Mouse (Mus musculus) MEL (cell line): ENCODE measurements around the gene Tnnt2. TPM values are rescaled to one million over a fixed set of nuclear protein-coding genes. Genes with fewer than 3 reads are reported as not detected.
A peak's percentile ranks its signal among the peaks of the same experiment; 100 is the strongest.

Source experiments
- DNase-seq: peaks from one replicate; pipeline ENCODE4 v3.0.0; 2011; ENCODE audit warnings: low read depth, low spot score
- H3K27ac ChIP-seq: 2 replicates; pipeline ENCODE4 v1.5.1; 2012; ENCODE audit warnings: low read depth, mild to moderate bottlenecking, control low read depth, low read length, moderate library complexity; ENCODE audit not compliant: control insufficient read depth
- H3K27me3 ChIP-seq, 2 experiments: fragments of 150-350 bp in 1 of 2; sonication (generic) in 1 of 2; 2 replicates each; pipeline ENCODE4 v1.6.1; 2012; ENCODE audit warnings: low read length in 2 of 2, mild to moderate bottlenecking in 2 of 2, improper control_type of control experiment in 1 of 2, moderate library complexity in 1 of 2; ENCODE audit not compliant: insufficient read depth in 2 of 2, control insufficient read depth in 1 of 2
- H3K36me3 ChIP-seq, 2 experiments: 2 replicates each; pipeline ENCODE4 v1.6.1; 2012 to 2014; ENCODE audit warnings: low read length in 2 of 2, improper control_type of control experiment in 1 of 2, inconsistent platforms in 1 of 2, mild to moderate bottlenecking in 1 of 2; ENCODE audit not compliant: insufficient read depth in 2 of 2, control insufficient read depth in 1 of 2
- H3K4me1 ChIP-seq, 2 experiments: fragments of 150-350 bp in 1 of 2; sonication (generic) in 1 of 2; 2 replicates each; pipeline ENCODE4 v1.6.1; 2012; ENCODE audit warnings: low read length in 2 of 2, improper control_type of control experiment in 1 of 2, mild to moderate bottlenecking in 1 of 2; ENCODE audit not compliant: insufficient read depth in 2 of 2, control insufficient read depth in 1 of 2
- H3K4me3 ChIP-seq, 2 experiments: fragments of 150-350 bp in 1 of 2; sonication (generic) in 1 of 2; 2 replicates each; pipeline ENCODE4 v1.5.1; 2012; ENCODE audit warnings: low read depth in 2 of 2, low read length in 2 of 2, mild to moderate bottlenecking in 2 of 2, moderate library complexity in 2 of 2, control low read depth in 1 of 2, improper control_type of control experiment in 1 of 2; ENCODE audit not compliant: control insufficient read depth in 1 of 2, insufficient read depth in 1 of 2
- H3K79me2 ChIP-seq: 2 replicates; pipeline ENCODE4 v1.6.1; 2012; ENCODE audit warnings: mild to moderate bottlenecking, low read length, moderate library complexity; ENCODE audit not compliant: control insufficient read depth, poor library complexity, insufficient read depth
- H3K9ac ChIP-seq: 2 replicates; pipeline ENCODE4 v1.6.1; 2012; ENCODE audit warnings: low read depth, mild to moderate bottlenecking, control low read depth, low read length, moderate library complexity; ENCODE audit not compliant: control insufficient read depth, poor library complexity, severe bottlenecking
- H3K9me3 ChIP-seq: fragments of 150-350 bp; sonication (generic); replicated peaks from 2 replicates; pipeline ENCODE4 v1.6.1; 2012; ENCODE audit warnings: mild to moderate bottlenecking, low read length, improper control_type of control experiment, moderate library complexity; ENCODE audit not compliant: insufficient read depth
- CTCF ChIP-seq, 3 experiments: IDR thresholded peaks in 2 of 3; conservative IDR thresholded peaks in 1 of 3; 2 replicates each; pipeline ENCODE4 v1.5.1; 2011 to 2012; ENCODE audit warnings: low read length in 3 of 3, low read depth in 2 of 3, mild to moderate bottlenecking in 2 of 3, improper control_type of control experiment in 1 of 3, inconsistent platforms in 1 of 3, mixed read lengths in 1 of 3, moderate library complexity in 1 of 3; ENCODE audit not compliant: control insufficient read depth in 1 of 3, insufficient read depth in 1 of 3, poor library complexity in 1 of 3, severe bottlenecking in 1 of 3
- ELF1 ChIP-seq: IDR thresholded peaks from 2 replicates; pipeline ENCODE4 v1.6.1; 2014; ENCODE audit warnings: low read depth, mild to moderate bottlenecking, inconsistent platforms, low read length, improper control_type of control experiment, moderate library complexity
- ETS1 ChIP-seq: IDR thresholded peaks from 2 replicates; pipeline ENCODE4 v1.6.1; 2012; ENCODE audit warnings: low read depth, mild to moderate bottlenecking, inconsistent platforms, low read length, improper control_type of control experiment, moderate library complexity
- GATA1 ChIP-seq: IDR thresholded peaks from 2 replicates; pipeline ENCODE4 v1.6.1; 2011; ENCODE audit warnings: low read depth, low read length, improper control_type of control experiment
- HCFC1 ChIP-seq: IDR thresholded peaks from 2 replicates; pipeline ENCODE4 v1.6.1; 2012; ENCODE audit warnings: low read depth, mild to moderate bottlenecking, inconsistent platforms, low read length, improper control_type of control experiment, moderate library complexity
- JUND ChIP-seq: IDR thresholded peaks from 2 replicates; pipeline ENCODE4 v1.6.1; 2011; ENCODE audit warnings: low read depth, mild to moderate bottlenecking, improper control_type of control experiment, low read length
- KAT2A ChIP-seq: conservative IDR thresholded peaks from 2 replicates; pipeline ENCODE4 v1.6.1; 2012; ENCODE audit warnings: low read depth, low read length, improper control_type of control experiment, inconsistent platforms
- MAFK ChIP-seq: IDR thresholded peaks from 2 replicates; pipeline ENCODE4 v1.6.1; 2011; ENCODE audit warnings: low read depth, mild to moderate bottlenecking, low read length, improper control_type of control experiment, borderline replicate concordance
- MAX ChIP-seq: IDR thresholded peaks from 2 replicates; pipeline ENCODE4 v1.6.1; 2011; ENCODE audit warnings: low read length, improper control_type of control experiment
- MEF2A ChIP-seq: IDR thresholded peaks from 2 replicates; pipeline ENCODE4 v1.6.1; 2014; ENCODE audit warnings: low read depth, mild to moderate bottlenecking, inconsistent platforms, low read length, improper control_type of control experiment; ENCODE audit not compliant: poor library complexity, insufficient replicate concordance, severe bottlenecking; ENCODE audit errors: extremely low read depth
- MYB ChIP-seq: IDR thresholded peaks from 2 replicates; pipeline ENCODE4 v1.6.1; 2011; ENCODE audit warnings: mild to moderate bottlenecking, low read depth, low read length, improper control_type of control experiment
- POLR2A ChIP-seq, 2 experiments: IDR thresholded peaks; 2 replicates each; pipeline ENCODE4 v1.6.1; 2011 to 2012; ENCODE audit warnings: low read length in 2 of 2, mild to moderate bottlenecking in 2 of 2, control low read depth in 1 of 2, improper control_type of control experiment in 1 of 2, low read depth in 1 of 2, moderate library complexity in 1 of 2; ENCODE audit not compliant: control insufficient read depth in 1 of 2, insufficient read depth in 1 of 2, poor library complexity in 1 of 2
- POLR2AphosphoS2 ChIP-seq: IDR thresholded peaks from 2 replicates; pipeline ENCODE4 v1.6.1; 2011; ENCODE audit warnings: low read length, improper control_type of control experiment
- POLR2AphosphoS5 ChIP-seq: IDR thresholded peaks from 2 replicates; pipeline ENCODE4 v1.6.1; 2012; ENCODE audit warnings: low read depth, borderline replicate concordance, mild to moderate bottlenecking, inconsistent platforms, low read length, moderate library complexity, mixed read lengths
- RAD21 ChIP-seq: IDR thresholded peaks from 2 replicates; pipeline ENCODE4 v1.6.1; 2011; ENCODE audit warnings: mild to moderate bottlenecking, low read depth, low read length, improper control_type of control experiment
- RCOR1 ChIP-seq: IDR thresholded peaks from 2 replicates; pipeline ENCODE4 v1.6.1; 2012; ENCODE audit warnings: low read depth, mild to moderate bottlenecking, inconsistent platforms, low read length, improper control_type of control experiment
- SMC3 ChIP-seq: IDR thresholded peaks from 2 replicates; pipeline ENCODE4 v1.6.1; 2011; ENCODE audit warnings: low read depth, low read length, improper control_type of control experiment
- TBP ChIP-seq: IDR thresholded peaks from 2 replicates; pipeline ENCODE4 v1.8.0; 2011; ENCODE audit warnings: low read depth, low read length, improper control_type of control experiment
- TCF12 ChIP-seq: IDR thresholded peaks from 2 replicates; pipeline ENCODE4 v1.6.1; 2014; ENCODE audit warnings: low read depth, mild to moderate bottlenecking, inconsistent platforms, low read length, improper control_type of control experiment, moderate library complexity
- UBTF ChIP-seq: IDR thresholded peaks from 2 replicates; pipeline ENCODE4 v1.6.1; 2012; ENCODE audit warnings: low read depth, mild to moderate bottlenecking, inconsistent platforms, low read length, improper control_type of control experiment, moderate library complexity, borderline replicate concordance; ENCODE audit not compliant: insufficient read depth
- USF2 ChIP-seq, 2 experiments: IDR thresholded peaks; 2 replicates each; pipeline ENCODE4 v1.6.1; 2011 to 2012; ENCODE audit warnings: improper control_type of control experiment in 2 of 2, low read length in 2 of 2, borderline replicate concordance in 1 of 2, inconsistent platforms in 1 of 2, low read depth in 1 of 2, mild to moderate bottlenecking in 1 of 2; ENCODE audit not compliant: insufficient read depth in 1 of 2
- ZC3H11A ChIP-seq: IDR thresholded peaks from 2 replicates; pipeline ENCODE4 v1.6.1; 2012; ENCODE audit warnings: low read depth, mild to moderate bottlenecking, inconsistent platforms, low read length, improper control_type of control experiment
- ZKSCAN1 ChIP-seq: IDR thresholded peaks from 2 replicates; pipeline ENCODE4 v1.6.1; 2012; ENCODE audit warnings: low read depth, mild to moderate bottlenecking, inconsistent platforms, low read length, improper control_type of control experiment, moderate library complexity
- ZNF384 ChIP-seq: IDR thresholded peaks from 2 replicates; pipeline ENCODE4 v1.6.1; 2012; ENCODE audit warnings: low read depth, mild to moderate bottlenecking, inconsistent platforms, low read length, improper control_type of control experiment
- polyA plus RNA-seq, 2 experiments: library from polyadenylated mRNA; stranded (reverse) in 1 of 2; unstranded in 1 of 2; fragments of >175 nt in 1 of 2; fragments of >200 nt in 1 of 2; gene quantifications; 2 replicates each; pipeline versions ENCODE4 v1.2.1 to v1.2.4; 2012; ENCODE audit warnings: low replicate concordance in 2 of 2, low read depth in 1 of 2; ENCODE audit not compliant: insufficient read length in 2 of 2, insufficient read depth in 1 of 2, missing spikeins in 1 of 2
- total RNA-seq: library from RNA; depleted of rRNA; stranded (reverse); fragments of 300-350 nt; gene quantifications from 2 replicates; pipeline ENCODE4 v1.2.3, GENCODE M21; 2012

Gene Tnnt2
- total and polyA plus RNA-seq, 3 experiments = not detected

DNA sequence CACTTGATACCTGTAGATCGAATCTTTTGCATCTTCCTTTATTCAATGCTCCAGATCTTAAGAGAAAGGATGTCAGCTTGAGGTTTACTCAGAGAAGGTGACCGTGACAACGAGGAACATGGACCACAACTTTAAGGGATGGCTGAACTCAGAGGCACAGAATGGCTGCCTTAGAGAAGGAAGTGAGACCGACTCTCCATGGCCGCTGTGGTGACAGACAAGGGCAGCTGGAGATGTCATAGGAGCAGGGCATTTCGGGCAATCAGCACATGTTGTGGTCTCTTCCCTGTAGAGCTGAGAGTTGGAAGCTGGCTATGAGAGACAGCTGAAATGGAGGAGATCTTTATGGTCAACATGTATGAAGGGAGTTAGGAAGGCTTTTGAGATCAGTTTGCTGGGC lies 28.7 kb downstream of the Tnnt2 start:
- no peaks in the 10 kb centered on the region for H3K79me2 ChIP-seq
- DNase-seq = no peak
- no peaks in the 10 kb centered on the region for H3K9me3 ChIP-seq
- H3K9ac ChIP-seq = no peak overlapping the region
- peaks cover 0 to 9% of the 10 kb centered on the region in 2 experiments; a peak in 2 of 4 replicates for H3K27me3 ChIP-seq
- H3K27ac ChIP-seq = no peak overlapping the region
- H3K4me3 ChIP-seq = no peak overlapping the region
- no peaks in the 10 kb centered on the region for H3K36me3 ChIP-seq
- H3K4me1 ChIP-seq = no peaks in the 10 kb centered on the region
- no peak for TF ChIP-seq USF2 (IDR thresholded peaks at IDR 0.05; ENCODE audit: borderline replicate concordance in 1 of 2, insufficient read depth in 1 of 2, low read depth in 1 of 2, low read length in 2 of 2)
- no peak for TF ChIP-seq MEF2A
- TF ChIP-seq MYB = no peak
- TF ChIP-seq MAX = no peak
- TF ChIP-seq ZNF384 = no peak
- no peak for TF ChIP-seq MAFK
- no peak for TF ChIP-seq ZC3H11A
- TF ChIP-seq CTCF (IDR thresholded peaks at IDR 0.05 in 2 of 3, conservative IDR thresholded peaks at IDR 0.05 in 1 of 3; ENCODE audit: control insufficient read depth in 1 of 3, insufficient read depth in 1 of 3, low read depth in 2 of 3, low read length in 3 of 3, poor library complexity in 1 of 3, severe bottlenecking in 1 of 3) = no peak
- TF ChIP-seq POLR2AphosphoS5 = no peak
- TF ChIP-seq POLR2AphosphoS2 = no peak
- TF ChIP-seq ZKSCAN1 = no peak
- no peak for TF ChIP-seq GATA1
- TF ChIP-seq POLR2A (IDR thresholded peaks at IDR 0.05; ENCODE audit: control insufficient read depth in 1 of 2, insufficient read depth in 1 of 2, low read depth in 1 of 2, low read length in 2 of 2, poor library complexity in 1 of 2) = no peak
- no peak for TF ChIP-seq RCOR1
- TF ChIP-seq KAT2A = no peak

DNA sequence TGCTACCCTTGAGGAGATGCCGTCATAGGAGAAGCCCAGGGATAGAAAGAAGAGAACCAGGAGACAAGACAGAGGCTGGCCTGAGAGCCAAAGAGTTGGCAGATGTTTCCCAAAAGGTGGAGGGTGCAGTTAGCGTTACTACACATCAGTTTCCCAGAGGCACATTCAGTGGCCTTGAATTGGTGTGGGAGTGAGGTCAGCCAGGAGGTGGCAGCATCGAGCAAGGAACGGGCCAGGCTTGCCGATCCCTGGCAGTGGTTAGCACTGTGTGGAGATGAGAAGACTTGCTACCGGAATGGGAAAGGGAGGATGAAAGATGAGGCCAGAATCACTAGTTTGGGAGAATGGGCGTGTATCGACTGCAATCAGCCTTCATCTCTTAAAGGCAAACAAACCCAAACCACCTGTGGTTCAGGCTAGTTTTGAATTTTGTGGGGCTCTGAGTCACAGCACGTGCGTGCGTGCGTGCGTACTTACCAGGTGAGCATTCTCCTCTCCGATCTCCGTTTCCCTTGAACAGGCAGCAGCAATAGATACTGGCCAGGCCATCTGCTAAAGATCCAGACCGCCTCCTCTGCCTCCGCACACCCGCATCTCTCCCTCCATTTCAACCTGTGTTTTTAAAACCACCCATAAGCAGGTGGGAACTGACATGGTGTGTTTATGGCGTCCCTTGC lies 29.5 kb downstream of the Tnnt2 start:
- DNase-seq = peak; percentile 64
- H3K27me3 ChIP-seq = peaks cover 0 to 8% of the 10 kb centered on the region in 2 experiments; a peak in 3 of 4 replicates
- H3K4me3 ChIP-seq = no peak overlapping the region
- H3K27ac ChIP-seq = no peak overlapping the region
- TF ChIP-seq MAX = no peak
- no peak for TF ChIP-seq HCFC1
- TF ChIP-seq JUND = no peak
- peak; percentile 74 for TF ChIP-seq RAD21
- no peak for TF ChIP-seq UBTF
- TF ChIP-seq ZC3H11A = peak; percentile 46; the same call in 1 of the 2 replicates
- TF ChIP-seq CTCF (IDR thresholded peaks at IDR 0.05 in 2 of 3, conservative IDR thresholded peaks at IDR 0.05 in 1 of 3; ENCODE audit: control insufficient read depth in 1 of 3, insufficient read depth in 1 of 3, low read depth in 2 of 3, low read length in 3 of 3, poor library complexity in 1 of 3, severe bottlenecking in 1 of 3) = peak; percentile 89 to 95 (median 93)
- TF ChIP-seq TBP = no peak
- TF ChIP-seq POLR2AphosphoS2 = no peak
- TF ChIP-seq ELF1 = no peak
- TF ChIP-seq TCF12 = no peak
- TF ChIP-seq SMC3 = peak; percentile 84
- no peak for TF ChIP-seq ETS1
- H3K79me2 ChIP-seq = no peaks in the 10 kb centered on the region
- H3K9ac ChIP-seq = no peak overlapping the region
- no peaks in the 10 kb centered on the region for H3K9me3 ChIP-seq
- no peaks in the 10 kb centered on the region for H3K36me3 ChIP-seq
- H3K4me1 ChIP-seq = no peaks in the 10 kb centered on the region
